Mouse (Mus musculus) frontal cortex, postnatal 10 days (tissue): ENCODE results near the gene Slc25a39.

Experiments
- DNase-seq, 2 experiments: peaks; one replicate each; pipeline ENCODE4 v3.0.0; 2022; ENCODE audit warnings: low spot score in 2 of 2, mixed read lengths in 1 of 2

The Slc25a39 gene

GRCm38 (mm10) chr11:102407834-102408215, at the start of gene Slc25a39:
Gene Slc25a39 (minus strand): TSS chr11:102407946.
- DNase-seq, result no peak

GRCm38 (mm10) chr11:102455740-102456396, 48.1 kb upstream of the Slc25a39 start:
- peak in 1 of 2 experiments; percentile 68 for DNase-seq

GRCm38 (mm10) chr11:102453131-102453530, 45.4 kb upstream of the Slc25a39 start:
- DNase-seq, result no peak

DNA sequence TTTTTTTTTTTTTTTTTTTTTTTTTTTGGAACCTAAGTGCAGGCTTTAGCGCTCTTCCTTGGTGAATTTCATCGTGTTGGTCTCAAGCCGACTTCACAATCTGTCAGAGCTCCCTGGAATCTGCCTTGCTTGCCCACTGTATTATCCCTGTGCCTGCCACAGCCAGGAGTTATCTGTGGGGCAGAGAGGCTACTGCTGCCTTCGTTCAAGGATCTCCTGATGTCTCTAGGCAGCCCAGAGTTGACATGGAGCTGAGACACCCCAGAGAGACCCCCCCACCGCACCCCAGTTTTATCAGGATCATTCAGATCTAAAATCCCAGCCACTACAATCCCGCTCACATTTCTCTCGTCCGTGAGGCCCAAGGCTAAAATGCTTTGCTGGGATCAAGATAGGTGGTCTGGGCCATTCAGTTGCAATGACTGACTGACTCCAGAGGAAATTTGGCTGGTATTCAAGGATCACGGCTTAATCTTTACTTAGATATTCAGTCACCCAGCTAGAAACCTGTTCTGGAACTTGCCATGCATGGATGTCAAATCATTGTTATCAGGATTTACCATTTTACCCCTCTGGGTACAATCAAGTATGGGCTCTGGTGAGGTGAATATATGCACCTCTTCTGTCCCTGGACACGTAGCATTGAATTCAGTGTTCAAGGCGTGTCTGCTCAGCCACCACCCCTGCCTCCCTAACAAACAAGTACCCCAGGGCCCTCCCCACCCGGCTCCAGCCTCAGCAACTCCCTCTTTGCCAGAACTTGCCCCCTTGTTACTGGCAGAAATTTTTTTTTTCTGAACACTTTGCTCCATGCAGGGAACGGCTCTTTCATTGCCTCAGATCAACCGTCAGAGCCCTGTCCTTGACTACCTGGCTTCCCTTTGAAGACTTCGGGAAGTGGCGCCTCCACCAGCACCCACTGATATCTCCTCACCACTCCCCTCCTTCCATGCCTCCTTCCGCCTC, 41.6 kb upstream of the Slc25a39 start:
- DNase-seq, result no peak

DNA sequence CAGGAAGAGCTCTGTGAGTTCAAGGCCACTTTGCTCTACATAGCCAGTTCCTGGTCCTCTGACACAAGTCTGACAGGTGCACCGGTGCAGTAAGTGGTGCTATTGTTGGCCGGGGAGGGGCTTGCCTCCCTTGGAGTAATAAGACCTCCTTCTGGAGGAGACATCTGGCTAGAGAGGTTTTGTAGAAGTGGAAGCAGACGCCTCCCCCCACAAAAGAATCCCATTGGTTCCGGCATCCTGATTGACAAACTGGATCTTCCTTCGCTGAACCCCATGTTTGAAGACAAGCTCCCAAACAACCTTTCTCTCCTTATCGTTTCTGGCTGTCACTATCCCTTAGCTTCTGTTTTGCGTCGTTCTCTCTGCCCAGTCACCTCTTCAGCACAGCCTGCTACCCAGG, 40.6 kb upstream of the Slc25a39 start:
- DNase-seq, result no peak

- DNase-seq, result peak in 1 of 2 experiments; percentile 83
These were observed 39.8 kb upstream of the Slc25a39 start, which contains the start of gene Fam171a2 for GRCm38 (mm10) chr11:102447497-102447896. Gene Fam171a2 (minus strand): TSS chr11:102447682.

DNA sequence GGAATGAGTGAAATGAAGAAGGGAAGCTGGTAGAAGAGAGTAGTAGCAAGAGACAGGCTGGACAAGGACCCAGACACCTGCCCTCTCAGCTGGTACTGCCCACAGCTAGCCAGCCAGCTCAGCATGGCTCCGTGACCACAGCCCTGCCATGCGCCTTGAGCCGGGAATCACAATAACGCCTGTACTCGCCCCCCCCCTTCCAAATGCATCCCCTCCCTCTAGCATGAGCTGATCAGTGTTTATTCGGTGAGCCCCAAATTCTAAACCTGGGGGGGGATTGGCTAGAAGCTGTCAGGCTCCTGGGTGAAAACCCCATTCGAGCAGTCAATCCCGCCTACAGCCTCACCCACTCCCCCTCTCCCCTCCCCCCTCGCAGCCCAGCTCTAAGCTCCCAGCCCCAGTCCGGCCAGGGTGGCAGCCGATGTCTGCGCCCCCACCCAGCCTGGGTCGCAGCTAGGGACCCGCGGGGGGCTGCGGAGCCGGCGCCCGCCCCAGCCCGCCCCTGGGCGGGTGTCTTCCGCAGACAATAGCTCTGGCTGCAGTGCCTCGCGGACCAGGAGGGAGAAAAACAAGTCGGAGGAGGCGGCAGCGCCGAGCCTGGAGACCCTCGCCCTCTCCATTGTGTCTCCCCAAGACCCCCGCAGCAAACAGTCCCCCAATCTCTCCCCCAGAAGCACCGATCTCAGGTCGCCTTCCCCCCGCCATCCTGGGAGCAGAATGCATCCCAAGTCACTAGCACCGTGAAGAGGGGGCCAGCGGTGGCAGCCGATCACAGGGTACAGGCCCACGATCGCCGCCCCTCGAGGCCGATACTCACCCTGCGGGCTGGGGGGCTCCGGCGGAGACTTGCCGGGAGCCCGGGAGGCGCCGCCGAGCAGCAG, 39.1 kb upstream of the Slc25a39 start:
- DNase-seq, result peak in 1 of 2 experiments; percentile 47

DNA sequence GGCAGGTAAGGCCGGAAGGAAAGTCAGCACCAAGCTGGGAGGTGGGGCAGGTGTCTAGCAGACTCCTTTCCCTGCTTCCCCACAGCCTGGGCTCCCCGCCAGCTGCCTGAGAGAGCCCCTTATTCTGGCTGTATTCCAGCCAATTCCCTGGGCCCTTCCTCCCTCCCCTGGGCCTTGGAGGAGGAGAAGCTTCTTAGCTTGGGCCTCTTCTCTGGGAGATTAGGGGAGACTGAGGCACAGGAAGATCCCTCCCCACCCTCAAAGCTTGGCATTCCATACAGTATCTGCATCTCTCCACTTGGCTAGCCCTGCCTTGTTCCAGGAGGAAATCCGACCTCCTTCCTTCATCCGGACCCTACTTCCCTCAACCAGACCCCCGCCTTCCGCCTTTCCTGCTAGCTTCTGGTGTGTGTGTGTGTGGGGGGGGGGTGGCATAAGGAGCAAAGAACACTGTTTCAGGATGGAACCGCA, 38.2 kb upstream of the Slc25a39 start:
- DNase-seq, result peak in 1 of 2 experiments; percentile 61

DNA sequence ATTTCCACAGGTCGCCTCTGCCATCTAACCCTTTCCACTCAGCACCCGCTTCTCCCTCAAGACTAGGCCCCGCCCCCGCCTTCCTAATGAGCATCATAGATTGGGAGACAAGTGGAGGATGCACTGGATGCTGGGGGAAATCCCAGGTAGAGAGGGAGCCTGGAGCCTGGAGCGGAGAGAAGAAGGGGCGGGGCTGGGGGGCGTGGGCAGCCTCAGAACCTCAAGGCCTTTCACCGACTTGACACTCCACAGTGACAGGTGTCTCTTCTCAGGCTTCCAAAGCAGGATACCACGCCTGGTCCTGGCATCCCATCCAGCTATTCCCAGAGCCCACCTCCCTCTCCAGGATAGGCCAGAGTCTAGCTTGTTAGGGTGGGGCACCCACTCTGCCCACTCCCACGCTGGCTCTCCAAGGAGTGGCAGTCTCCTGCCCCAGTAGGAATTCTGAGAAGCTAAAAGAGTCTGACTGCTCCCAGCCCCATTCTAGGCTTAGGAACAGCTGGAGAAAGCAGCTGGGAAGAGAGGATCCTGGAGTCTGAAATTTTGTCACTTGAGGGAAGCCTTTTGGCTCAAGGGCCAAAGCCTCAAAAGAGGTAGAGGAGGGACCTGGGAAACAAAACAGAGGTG, 37.6 kb upstream of the Slc25a39 start:
- DNase-seq, result peak in 1 of 2 experiments; percentile 43

DNA sequence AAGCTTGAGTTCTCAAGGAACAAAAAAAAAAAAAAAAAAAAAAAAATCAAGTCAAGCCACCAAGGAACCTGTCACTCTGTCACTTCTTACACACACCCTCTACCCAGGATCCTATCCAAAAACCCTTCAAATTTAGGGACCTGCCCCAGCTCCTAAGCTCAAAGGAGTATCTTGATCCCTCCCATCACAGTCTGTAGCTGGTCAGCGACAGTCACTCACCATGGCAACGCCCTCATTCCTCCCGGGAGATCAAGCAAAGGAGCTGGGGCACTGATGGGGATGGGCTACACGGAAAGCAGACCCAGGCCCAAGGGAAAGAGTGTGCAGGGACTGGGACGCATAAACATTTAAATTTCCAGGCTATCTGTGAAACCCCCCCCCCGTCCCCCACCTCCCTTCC, 37.0 kb upstream of the Slc25a39 start:
- DNase-seq, result no peak

DNA sequence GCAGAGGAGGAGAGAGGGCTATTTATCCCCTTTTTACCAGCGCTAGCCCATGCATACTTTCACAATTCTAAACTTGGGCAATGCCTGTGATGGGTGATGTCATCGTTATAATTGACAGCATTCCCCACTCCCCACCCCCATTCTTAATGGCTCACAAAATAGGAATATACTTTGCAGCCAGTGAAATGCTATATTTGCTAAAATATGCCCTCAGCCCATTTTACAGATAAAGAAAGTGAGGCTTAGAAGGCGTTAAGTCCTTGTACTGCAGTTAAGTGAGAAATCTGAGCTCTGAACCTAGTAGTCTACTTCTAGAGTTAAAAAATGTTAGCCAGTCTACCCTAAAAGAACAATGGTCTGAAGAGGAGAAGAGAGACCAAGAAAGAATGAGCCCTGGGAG, 36.6 kb upstream of the Slc25a39 start:
- DNase-seq, result no peak

DNA sequence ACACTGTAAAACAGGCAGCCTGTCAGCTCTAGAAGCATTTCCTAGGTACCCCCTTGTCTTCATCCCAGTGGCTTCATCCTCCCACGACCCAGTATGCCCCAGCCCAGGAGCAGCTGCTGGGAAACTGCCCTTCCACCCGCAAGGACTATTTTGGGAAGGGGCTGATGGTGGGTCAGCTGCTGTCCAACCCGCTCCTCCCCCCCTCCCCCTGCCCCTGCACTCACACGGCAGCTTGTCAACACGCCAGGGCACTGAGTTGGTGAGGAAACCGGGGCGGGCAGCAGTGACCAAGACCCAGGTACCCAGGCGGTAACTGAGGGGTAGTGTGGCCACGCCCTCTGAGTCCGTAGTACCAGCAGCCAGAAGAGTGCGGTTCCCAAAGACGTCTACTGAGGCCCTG, 36.0 kb upstream of the Slc25a39 start:
- no peak for DNase-seq

DNA sequence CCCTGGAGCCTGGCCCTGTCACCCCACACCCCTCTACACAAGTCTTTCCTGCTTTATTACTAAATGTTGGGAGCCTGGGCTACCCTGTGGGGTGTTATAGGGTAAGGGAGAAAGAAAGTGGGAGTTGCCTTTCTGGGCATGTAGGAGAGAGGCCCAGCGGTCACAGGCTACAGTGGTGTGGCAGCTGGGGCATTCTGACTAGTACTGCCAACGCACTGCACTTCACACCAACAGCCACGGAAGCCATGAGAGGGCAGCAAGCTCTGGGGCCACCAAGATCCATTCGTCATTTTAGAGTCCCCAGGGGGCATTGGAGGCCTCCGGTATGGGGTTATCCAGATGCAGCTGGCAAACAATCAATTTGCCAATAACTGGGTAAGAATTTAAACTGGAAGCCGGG, 34.3 kb upstream of the Slc25a39 start:
- no peak for DNase-seq

DNA sequence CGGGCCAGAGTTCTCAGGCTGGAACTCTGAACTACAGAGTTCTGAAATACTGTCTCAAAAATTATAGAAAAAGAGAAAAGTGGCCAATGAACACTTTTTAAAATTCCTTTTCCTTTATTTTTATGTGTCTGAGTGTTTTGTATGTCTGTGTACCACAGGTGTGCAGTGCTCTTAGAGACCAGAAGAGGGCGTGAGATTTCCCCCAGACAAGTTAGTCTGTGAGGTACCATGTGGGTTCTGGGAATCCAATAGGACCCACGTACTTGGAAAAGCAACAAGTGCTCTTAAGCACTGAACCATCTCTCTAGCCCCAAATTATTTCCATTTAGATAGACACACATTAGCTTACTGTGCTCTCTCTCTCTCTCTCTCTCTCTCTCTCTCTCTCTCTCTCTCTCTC, 33.7 kb upstream of the Slc25a39 start:
- DNase-seq, result no peak

DNA sequence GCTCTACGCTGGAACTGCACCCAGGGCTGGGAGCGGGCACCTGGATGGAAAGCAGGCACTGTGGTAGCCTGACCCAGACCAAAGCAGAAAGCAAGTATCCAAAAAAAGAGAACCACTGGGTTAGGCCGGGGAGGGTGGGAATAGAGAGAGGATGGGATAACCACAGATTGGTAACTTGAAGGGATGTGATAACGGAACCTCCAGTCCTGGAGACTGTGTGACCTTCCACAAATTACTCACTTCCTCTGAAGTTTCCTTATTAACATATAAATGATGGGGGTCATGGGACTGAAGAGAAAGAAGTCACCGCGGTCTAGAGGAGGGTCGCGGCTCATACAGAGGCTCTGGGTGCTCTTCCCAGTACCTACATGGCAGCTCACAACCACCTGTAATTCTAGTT, 32.5 kb upstream of the Slc25a39 start:
- DNase-seq, result no peak

DNA sequence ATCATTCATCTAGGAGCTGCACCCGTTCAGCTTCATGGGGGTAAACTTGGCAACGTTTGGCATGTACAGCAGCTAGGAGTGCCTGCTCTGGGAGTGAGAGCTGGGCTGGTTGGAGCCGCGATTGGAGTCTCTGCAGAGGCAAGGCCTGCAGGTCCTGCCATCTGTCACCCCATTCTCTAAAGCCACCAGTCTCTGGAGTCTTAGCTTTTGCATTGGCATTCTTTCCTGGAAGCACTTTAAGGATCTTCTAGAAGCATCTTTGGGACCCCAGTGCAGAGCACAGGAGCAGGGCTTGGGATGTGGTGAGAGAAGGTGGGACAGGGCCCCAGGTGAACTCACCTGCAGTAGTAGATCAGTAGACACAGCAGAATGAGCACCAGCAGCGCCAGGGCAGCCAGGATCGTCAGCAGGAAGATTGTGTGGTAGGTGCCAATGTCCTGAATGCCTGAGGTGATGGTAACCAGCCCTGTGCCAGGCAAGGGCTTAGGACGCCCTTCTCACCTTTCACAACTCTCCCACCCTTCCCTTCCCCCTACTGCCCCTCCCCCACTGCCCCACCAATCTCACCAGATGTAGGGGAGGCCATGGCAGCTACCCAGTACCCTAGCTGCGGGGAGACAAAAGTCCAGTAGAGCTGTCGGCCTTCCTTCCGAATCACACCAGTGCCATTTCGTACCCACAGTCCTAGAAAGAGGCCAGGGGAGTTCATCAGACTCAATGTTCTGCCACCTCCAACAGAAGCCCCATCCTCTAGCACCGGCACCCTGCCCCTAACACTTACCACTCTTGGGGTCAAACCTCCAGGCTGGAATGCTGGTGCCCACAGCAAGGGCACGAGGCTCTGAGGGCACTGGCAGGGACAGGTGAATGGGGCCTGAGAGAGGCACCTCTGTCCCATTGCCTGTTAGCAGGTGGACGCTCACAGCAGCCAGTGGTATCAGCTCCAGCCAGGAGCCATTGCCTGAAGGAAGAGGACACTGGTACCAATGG, 31.6 kb upstream of the Slc25a39 start:
- DNase-seq, result no peak

- peak in 1 of 2 experiments; percentile 83 for DNase-seq
These were observed 30.7 kb upstream of the Slc25a39 start for GRCm38 (mm10) chr11:102438212-102439092.

- DNase-seq, result peak in 1 of 2 experiments; percentile 72
These were observed 29.6 kb upstream of the Slc25a39 start for GRCm38 (mm10) chr11:102437120-102438061.
